Mouse (Mus musculus): ENCODE measurements at regions not wholly inside any gene's neighbourhood (a gene's known extent, or its start where the extent isn't known, plus 50 kb on each side); places are given as distances from the start of the nearest gene placed in this dataset.
A peak's percentile ranks its signal among the peaks of the same experiment; 100 is the strongest.

- no peak for DNase-seq (ENCODE audit: low spot score)
These were observed 519.4 kb downstream of the Rnf144a start for GRCm38 (mm10) chr12:25895691-25896090.

- no peak for DNase-seq (ENCODE audit: low spot score)
These were observed 523.5 kb downstream of the Rnf144a start for GRCm38 (mm10) chr12:25891391-25892167.

- no peak for DNase-seq (ENCODE audit: low spot score)
These were observed 524.3 kb downstream of the Rnf144a start for GRCm38 (mm10) chr12:25890722-25891121.

- no peak for DNase-seq (ENCODE audit: low spot score)
These were observed 531.3 kb downstream of the Rnf144a start for GRCm38 (mm10) chr12:25883771-25884171.

GRCm38 (mm10) chr12:25871816-25872215, 543.2 kb downstream of the Rnf144a start:
- DNase-seq (ENCODE audit: low spot score), result no peak

- peak; percentile 30 for DNase-seq (ENCODE audit: low spot score)
These were observed 544.0 kb downstream of the Rnf144a start for GRCm38 (mm10) chr12:25871001-25871461.

DNA sequence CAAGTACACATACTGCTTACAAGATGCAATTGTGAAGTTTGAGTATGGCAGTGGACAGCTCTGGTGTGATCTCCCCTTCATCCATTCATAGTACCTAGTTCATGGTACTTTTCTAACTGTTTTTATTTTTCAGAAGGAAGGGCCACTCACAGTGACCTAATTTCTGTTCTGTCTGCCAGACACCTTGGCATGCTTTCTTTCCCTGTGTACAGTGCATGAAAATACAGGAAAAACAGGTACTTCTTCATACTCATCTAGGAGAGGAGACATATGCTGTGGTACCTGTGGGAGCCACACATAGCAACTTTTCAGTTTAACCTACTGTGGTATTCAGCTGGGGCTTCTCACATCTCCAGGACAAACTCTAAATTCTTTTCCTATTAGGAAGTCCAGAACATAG, 545.2 kb downstream of the Rnf144a start:
- no peak for DNase-seq (ENCODE audit: low spot score)

- no peak for DNase-seq (ENCODE audit: low spot score)
These were observed 550.0 kb downstream of the Rnf144a start for GRCm38 (mm10) chr12:25865063-25865462.

- no peak for DNase-seq (ENCODE audit: low spot score)
These were observed 550.8 kb downstream of the Rnf144a start for GRCm38 (mm10) chr12:25864113-25864852.

GRCm38 (mm10) chr12:25861100-25861499, 554.0 kb downstream of the Rnf144a start:
- no peak for DNase-seq (ENCODE audit: low spot score)

GRCm38 (mm10) chr12:25858397-25858796, 556.7 kb downstream of the Rnf144a start:
- DNase-seq (ENCODE audit: low spot score), result no peak

DNA sequence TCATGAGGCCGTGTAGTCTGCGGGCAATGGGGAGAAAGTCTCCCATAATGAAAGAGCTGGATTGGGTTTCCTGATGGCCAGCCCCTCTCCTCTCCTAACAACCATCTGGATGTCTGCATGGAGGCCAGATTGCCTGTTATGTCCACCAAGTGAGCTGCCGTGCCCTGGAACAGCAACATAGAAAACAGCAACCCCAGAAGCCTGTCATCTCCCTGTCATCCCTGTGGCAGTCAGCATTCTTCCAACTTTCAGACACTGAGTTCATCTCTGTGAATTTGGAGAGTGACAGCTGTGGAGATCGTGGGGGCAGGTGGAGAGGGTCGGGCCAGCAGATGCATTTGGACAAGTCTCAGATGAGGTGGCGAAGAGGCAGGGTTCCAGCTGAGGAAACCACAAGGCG, 585.0 kb downstream of the Rnf144a start:
- DNase-seq (ENCODE audit: low spot score), result no peak

DNA sequence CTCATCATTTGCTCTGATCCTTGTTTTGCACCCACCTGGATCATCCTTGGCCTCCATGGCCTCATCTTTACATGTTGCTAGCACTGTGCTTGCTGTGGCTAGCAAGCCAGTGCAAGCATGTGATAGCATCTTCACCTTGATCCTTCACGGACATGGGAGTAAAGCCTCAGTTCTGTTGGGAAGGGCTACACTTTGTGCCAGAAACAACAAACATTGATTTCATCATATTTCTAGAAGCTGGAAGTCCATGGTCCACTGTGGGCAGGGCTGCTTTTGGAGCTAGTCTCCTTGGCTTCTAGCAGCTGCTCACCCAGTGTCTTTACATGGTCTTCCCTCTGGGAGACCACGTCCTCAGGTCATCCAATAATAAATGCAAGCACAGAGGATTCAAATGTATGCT, 587.1 kb downstream of the Rnf144a start:
- DNase-seq (ENCODE audit: low spot score), result no peak

- no peak for DNase-seq (ENCODE audit: low spot score)
These were observed 588.1 kb downstream of the Rnf144a start for GRCm38 (mm10) chr12:25826928-25827327.

GRCm38 (mm10) chr12:25826451-25826850, 588.6 kb downstream of the Rnf144a start:
- no peak for DNase-seq (ENCODE audit: low spot score)

GRCm38 (mm10) chr12:25816248-25816647, 598.8 kb downstream of the Rnf144a start:
- DNase-seq (ENCODE audit: low spot score), result no peak

DNA sequence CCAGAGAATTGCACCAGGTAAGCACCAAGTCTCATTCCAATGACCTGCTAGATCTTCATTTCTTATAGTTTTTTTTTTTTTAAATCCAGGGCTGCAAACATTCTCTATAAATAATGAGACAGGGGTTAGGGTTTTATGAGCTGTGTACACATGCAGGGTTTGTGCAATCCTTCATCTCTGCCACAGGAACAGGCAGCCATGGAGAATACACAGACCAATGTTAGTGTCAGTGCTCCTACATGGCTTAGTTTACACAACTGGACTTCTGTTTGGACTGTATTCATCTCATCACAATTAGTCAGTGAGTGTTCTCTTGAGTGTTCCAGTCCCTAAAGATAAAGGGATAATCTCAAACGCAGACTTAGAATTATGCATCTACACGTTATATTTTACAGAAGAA, 620.0 kb downstream of the Rnf144a start:
- DNase-seq (ENCODE audit: low spot score), result no peak

GRCm38 (mm10) chr12:25794571-25794970, 620.5 kb downstream of the Rnf144a start:
- DNase-seq (ENCODE audit: low spot score), result no peak

DNA sequence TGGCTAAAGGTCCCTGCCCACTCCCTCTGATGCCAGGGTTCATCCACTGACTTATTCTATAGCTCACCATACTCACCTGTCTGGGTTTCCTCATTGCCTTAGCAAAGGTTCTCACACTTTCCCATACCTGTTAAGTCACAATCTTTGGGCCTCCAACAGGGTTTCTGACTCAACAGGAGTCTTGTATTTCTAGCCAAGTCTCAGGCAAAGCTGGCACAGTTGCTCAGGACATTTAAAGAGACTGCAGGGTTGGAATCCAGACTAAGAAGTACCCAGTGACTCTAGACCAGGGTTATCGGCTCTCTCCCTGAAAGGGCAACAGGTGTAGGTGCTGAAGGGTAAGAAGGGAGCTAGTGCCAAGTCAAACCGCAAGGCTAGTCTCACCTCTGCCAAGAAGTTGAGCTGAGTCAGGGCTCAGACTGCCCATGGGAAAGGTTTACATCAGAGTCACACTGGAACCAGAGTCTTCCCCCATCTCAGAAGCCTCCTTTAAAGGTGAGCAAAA, 622.4 kb downstream of the Rnf144a start:
- DNase-seq (ENCODE audit: low spot score), result no peak

GRCm38 (mm10) chr12:25790956-25791355, 624.1 kb downstream of the Rnf144a start:
- DNase-seq (ENCODE audit: low spot score), result no peak

DNA sequence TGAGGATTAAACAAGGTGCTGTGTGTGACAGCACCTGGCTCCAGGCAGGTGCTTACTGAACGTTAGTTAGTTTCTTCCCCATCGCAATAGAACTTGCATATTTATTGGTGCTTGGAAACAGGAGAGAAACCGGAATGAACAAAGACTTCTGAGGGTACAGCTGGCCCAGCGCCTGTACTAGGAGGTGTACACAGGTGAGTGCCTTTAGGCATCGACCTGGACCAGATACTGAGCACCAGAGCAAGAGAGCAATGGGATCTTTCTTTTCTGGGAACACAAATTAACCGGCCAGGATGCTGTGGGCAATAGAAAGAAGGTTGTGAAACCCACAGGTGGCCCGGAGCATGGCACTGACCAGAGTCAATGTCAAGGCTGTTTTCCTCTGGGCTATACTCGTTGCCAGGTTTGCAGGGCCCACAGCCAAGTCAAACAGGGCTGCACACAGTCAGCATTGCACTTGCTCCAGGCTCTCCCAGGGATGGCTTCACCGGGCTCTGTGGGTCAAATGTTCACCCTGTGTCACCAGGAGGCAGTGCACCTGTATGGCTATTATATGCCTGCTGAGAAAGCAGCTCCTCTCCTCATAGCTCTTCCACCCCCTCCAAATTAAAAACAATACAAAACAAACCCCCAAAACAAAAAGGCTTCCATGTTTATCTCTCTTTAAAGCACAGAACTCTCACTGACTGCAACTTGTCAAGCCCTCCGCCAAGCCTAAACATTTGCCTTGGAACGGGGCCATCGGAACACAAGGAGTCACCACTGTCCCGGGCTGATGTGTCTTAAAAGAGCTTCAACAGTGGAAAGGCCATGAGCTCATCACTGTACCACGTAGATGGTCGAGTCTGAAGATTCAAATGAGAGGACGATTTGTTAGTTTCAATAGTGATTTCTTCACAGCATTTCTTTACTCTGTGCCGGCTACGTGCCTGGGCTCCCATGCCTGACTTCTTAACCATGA, 629.1 kb downstream of the Rnf144a start:
- no peak for DNase-seq (ENCODE audit: low spot score)

DNA sequence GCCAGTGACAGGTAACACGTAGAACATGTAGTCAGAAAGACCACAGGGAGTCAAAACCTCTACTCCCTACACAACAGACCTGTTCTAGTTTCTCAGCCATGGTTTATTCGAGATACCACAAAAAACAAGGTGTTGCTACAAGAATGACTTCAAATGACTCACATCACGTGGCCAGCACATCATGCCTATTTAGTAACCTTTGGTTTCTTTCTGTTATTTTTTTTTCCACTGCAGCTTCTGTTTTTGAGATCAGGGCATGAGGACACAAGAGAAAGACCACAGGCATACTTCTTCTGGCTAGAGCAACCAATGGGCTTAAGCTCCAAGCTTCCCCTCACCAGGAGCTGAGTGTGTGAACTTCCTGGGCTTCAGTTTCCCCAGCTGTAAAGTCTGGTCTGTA, 630.7 kb downstream of the Rnf144a start:
- no peak for DNase-seq (ENCODE audit: low spot score)
